Mouse (Mus musculus) urinary bladder, postnatal 10 days (tissue): ENCODE results near the gene Rc3h1.
"Not testable (repeated sequence)": the region's sequence is repeated elsewhere in the genome, so short reads cannot be mapped to it uniquely, and the experiment has no call there.

ENCODE experiments used
- DNase-seq: peaks from one replicate; pipeline ENCODE4 v3.0.0; 2022; ENCODE audit warnings: low spot score

The Rc3h1 gene

DNA sequence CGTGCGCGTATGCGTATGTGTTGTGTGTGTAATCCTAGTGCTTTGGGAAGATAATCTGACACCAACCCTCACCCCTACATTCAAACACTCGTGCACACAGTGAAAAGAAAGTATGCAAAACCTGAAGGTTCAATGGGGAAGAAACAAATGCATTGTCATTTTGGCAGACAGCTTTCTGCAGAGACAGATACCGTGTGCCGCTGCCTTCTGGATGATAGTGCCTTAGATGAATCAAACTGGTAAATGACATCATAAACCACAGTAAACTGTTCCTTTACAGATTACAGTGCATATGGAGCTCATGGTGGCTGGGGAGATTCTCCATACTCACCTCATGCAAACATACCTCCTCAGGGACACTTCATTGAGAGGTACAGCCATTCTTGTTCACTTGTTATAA lies 57.0 kb downstream of the Rc3h1 start:
- no peak for DNase-seq

DNA sequence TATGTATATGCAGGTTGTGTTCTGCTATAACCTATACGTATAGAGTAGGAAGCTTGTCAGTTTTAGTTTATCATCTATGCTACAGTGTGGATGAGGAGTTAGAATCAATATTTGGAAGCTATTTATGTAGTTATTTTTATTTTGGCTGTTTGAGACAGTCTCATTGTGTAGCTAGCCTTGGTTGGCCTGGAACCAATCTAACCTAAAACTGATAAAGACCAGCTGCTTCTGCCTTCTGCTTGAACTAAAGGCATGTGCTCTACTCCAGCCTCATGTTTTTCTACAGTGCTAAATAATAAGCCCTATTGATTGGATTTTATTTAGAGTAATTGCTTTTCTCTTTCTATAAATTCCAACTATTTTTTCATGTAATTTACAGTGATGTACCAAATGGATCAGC lies 61.0 kb downstream of the Rc3h1 start:
- DNase-seq = no peak

- no peak for DNase-seq
These were observed 62.4 kb downstream of the Rc3h1 start for GRCm38 (mm10) chr1:160968643-160969042.

GRCm38 (mm10) chr1:160978071-160978735 lies 72.0 kb downstream of the Rc3h1 start, which contains the start of gene Serpinc1:
TSS of gene Serpinc1 (plus strand) at chr1:160978585.
- no peak for DNase-seq

- DNase-seq = no peak
These were observed 73.8 kb downstream of the Rc3h1 start for GRCm38 (mm10) chr1:160980021-160980420.

- DNase-seq = no peak
These were observed 74.5 kb downstream of the Rc3h1 start for GRCm38 (mm10) chr1:160980537-160981234.

GRCm38 (mm10) chr1:160981337-160981736 lies 75.1 kb downstream of the Rc3h1 start:
- DNase-seq = no peak

- DNase-seq = no peak
These were observed 76.7 kb downstream of the Rc3h1 start for GRCm38 (mm10) chr1:160982887-160983286.

- DNase-seq = not testable (repeated sequence)
These were observed 78.5 kb downstream of the Rc3h1 start for GRCm38 (mm10) chr1:160984731-160985130.

GRCm38 (mm10) chr1:160985477-160985876 lies 79.3 kb downstream of the Rc3h1 start:
- DNase-seq = no peak

GRCm38 (mm10) chr1:160986881-160987635 lies 80.8 kb downstream of the Rc3h1 start:
- DNase-seq = no peak

DNA sequence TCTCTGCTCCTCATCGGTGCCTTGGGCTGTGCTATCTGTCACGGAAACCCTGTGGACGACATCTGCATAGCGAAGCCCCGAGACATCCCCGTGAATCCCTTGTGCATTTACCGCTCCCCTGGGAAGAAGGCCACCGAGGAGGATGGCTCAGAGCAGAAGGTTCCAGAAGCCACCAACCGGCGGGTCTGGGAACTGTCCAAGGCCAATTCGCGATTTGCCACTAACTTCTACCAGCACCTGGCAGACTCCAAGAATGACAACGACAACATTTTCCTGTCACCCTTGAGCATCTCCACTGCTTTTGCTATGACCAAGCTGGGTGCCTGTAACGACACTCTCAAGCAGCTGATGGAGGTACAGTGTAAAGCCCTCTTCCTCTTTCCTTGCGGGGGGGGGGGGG lies 83.2 kb downstream of the Rc3h1 start:
- DNase-seq = no peak

- no peak for DNase-seq
These were observed 87.6 kb downstream of the Rc3h1 start for GRCm38 (mm10) chr1:160993851-160994250.

DNA sequence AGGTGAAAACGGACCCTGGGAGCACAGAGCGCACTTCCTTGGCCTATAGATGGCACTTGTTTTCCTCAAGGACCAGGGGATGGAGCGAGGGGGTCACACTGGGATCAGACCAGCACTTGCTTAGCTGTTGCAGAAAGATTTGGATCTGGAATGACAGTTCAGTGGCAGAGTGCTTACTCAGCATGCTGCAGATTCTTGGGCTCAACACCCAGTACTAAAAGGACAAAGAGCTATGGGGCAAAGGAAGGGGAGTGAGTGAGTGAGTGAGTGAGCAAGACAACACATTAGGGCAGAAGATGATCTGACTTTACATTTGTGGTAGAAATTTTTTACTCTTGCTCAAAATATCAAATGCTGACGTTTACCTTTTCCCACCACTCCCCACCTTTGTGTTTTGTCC lies 98.7 kb downstream of the Rc3h1 start:
- no peak for DNase-seq

DNA sequence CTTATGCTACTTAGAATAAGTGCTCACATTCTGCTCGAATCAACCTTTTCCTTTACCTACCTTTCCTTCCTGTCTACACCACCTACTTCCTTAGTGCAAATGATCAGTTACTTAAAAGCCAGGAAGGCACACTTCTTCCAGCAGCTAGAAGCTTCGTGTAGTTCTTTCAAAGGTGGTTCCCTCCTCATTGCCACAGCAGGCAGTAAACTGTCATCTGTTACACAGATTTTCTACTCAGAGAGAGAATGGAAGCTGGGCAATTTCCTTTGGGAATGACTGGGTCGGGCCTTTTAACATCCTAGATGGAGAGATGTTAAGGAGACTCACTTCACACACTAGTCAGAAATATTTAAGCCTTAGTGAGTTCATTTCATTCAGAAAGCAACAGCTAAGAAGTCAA lies 99.3 kb downstream of the Rc3h1 start:
- DNase-seq = no peak

- no peak for DNase-seq
These were observed 100.3 kb downstream of the Rc3h1 start for GRCm38 (mm10) chr1:161006471-161006870.

DNA sequence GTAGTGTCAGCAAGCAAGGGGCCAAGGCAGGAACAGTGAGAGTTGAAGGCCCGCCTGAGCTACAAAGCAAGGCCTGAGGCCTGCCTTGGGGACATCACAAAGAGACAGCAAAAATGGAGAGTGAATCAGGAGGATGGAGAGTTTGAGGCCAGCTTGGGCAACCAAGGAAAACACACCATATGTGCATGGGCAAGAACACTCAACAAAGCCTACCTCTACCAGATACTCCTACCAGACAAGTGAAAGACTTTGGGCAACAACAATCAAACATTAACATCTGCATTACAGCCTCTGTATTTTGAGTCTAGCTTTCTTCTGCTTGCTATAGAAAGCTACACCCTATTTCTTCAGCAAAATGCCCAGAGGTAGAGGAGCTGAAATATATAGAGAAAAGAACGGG lies 101.8 kb downstream of the Rc3h1 start:
- no peak for DNase-seq

DNA sequence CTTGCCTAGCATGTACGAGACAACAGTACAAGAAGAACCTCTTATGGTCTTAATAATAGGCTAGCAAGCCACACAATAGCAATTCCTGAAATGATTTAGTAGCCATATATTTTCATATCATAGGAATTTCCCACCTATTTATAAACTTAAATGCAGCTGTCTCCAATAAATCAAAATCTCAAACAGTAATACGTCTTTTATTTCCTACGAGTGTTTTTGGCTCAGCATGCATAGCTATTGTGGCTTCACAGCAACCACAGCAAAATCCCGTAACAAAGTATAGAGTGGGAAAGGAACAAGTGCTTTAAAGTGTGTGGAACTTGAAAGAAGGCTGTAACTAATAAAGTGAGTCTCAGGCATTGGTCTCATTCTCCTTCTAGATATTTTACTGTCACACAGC lies 104.2 kb downstream of the Rc3h1 start:
- DNase-seq = no peak

DNA sequence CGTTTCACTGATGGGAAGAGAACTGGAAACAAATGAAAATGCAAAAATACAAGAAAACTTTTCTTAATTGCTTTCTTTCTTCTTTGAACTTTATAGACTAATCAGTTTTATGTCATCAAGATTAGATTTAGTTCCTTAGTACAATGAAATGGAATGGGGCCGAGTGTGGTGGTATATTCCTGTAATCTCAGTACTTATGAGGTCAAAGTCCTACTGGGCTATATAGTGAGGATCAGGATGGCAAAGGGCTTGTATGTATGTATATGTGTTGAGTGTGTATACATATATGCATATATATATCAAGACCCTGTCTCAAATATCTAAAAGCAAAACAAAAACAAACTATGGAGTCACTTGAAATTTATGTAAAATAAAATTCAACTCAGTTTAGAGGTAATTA lies 110.2 kb downstream of the Rc3h1 start:
- DNase-seq = no peak

DNA sequence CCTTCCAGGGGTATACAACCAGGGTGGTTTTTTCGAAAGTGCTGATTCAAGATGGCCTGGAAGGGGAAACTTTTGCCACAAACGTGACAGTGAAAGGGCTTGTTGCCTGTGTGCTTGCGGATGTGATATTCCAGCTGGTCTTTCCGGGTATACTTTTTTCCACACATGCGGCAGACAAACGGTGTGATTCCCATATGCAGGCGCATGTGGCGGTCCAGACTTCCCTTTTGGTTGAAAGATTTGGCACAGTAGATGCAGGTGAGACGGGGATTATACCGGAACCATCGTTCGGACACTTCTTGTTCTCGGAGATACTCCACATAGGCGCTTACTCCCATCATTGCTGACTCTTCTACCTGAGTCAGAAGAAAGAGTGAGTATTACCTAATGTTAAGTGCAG lies 113.8 kb downstream of the Rc3h1 start:
- DNase-seq = no peak
